Mouse (Mus musculus) left cerebral cortex, adult 8-10 months (tissue): ENCODE data around the gene Otp. TPM values are rescaled to one million over a fixed set of nuclear protein-coding genes. Genes with fewer than 3 reads are reported as not detected.

ENCODE experiments used
- DNase-seq, 2 experiments: peaks; one replicate each; pipeline ENCODE4 v3.0.0; 2022; ENCODE audit warnings: low spot score in 2 of 2
- total RNA-seq, 4 experiments: library from RNA; stranded (reverse); gene quantifications; 2 replicates each; pipeline ENCODE4 v1.2.4; 2022

Gene Otp
- total RNA-seq, 4 experiments from 2014 or later, result 0.17 to 0.84 (median 0.39) TPM

DNA sequence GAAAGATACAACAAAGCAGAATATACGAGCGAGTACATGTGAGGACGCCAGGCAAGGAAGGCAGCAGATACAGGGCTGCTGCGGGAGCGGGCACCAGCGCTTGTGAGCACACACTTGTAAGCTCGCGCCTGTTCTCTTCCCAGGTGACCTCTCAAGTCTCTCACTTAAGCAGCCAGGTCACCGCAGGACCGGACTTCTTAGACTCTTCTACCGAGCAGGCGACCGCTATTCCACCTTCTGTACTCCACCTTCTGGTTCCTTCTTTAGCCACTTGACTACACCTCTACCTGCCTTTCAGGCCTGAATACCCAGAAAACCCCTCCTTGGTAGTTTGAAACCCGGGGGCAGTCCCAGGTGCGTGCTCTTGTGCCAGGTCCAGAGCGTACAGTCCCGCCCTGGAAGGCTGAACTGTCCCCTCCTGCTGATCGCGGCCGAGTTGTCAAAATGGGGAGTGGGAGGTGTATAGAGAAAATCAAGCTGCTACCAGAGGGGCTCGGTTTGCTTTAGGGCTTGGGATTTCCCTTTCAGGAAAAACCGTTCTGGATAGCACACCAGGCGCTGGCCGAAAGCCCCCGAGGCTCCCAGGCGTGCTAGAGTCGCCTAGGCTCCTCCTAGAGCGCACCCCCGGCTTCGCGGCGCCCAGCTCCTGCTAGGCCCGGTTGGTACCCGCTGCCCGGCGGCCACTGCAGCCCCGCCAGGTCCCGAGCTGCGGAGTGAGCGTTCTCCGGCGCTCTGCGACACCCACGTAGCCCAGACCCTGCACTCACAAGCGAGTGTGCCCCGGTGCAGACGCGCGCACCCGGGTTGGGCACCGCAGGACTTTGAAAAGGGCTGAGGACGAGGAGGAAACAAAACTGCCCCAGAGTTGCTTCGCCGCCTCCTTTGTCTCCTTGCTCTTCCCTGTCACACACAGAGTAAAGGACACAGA lies 2.0 kb upstream of the Otp start:
- no peak for DNase-seq

DNA sequence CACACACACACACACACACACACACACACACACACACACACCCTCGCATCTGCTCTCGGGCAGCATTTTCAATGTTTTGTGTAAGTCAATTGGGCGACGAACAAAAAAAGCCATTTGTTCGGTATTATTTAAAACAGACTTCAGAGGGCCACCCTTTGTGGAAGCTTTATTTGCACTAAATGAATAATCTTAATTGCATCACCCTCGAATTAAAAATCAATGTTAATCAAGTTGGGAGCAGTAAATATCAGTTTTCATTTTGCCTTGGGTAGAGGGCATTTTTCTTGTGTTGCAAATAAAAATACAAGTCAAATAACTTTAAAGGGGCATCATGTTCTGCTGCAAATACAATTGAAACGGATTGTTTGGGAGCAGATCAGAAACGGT lies 1.4 kb upstream of the Otp start:
- DNase-seq, result no peak

- no peak for DNase-seq
Measured at GRCm38 (mm10) chr13:94874656-94875395, 576 bp upstream of the Otp start.

DNA sequence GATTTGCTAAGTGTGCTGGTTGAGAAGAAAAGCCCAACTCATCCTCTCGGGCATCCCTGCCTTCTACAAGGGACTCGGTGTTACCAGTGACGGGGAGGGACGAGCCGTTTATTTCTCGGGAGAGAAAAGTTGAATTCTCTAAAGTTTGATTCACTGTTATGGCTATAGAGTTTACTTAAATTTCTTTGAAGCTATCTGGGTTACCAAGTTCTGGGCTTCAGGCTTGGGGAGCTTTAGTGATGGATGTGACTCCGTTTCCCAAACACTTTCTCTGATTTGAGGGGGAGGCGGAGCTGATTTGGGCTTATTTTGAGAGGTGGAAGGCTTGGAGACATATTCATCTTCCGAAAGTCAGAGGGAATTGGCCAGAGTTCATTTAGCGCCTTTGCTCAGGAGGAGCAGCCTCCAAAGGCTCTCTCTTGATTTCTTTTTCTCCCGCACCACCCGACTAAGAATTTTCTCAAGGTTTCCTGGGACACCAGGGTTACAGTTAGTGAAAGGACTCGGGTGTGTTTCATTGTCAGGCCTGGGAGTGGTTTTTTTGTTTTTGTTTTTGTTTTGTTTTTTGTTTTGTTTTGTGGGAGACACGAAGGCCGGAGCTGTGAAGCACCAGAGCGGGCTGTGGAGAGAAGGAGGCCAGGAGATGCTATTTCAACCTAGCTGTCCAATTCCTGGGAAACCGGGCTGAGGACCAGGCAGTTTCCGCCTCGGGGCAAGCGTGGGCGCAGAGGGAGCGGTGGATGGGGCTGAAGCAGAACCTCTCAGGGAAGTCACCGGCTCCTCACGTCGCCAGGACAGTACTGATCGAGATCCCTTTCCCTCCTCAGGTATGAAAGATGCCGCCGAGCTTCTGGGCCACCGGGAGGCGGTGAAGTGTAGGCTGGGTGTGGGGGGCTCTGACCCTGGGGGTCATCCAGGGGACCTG lies 1.1 kb downstream of the Otp start:
- DNase-seq, result peak in 1 of 2 experiments; percentile 8

- no peak for DNase-seq
Measured at GRCm38 (mm10) chr13:94877211-94877590, 1.8 kb downstream of the Otp start.

DNA sequence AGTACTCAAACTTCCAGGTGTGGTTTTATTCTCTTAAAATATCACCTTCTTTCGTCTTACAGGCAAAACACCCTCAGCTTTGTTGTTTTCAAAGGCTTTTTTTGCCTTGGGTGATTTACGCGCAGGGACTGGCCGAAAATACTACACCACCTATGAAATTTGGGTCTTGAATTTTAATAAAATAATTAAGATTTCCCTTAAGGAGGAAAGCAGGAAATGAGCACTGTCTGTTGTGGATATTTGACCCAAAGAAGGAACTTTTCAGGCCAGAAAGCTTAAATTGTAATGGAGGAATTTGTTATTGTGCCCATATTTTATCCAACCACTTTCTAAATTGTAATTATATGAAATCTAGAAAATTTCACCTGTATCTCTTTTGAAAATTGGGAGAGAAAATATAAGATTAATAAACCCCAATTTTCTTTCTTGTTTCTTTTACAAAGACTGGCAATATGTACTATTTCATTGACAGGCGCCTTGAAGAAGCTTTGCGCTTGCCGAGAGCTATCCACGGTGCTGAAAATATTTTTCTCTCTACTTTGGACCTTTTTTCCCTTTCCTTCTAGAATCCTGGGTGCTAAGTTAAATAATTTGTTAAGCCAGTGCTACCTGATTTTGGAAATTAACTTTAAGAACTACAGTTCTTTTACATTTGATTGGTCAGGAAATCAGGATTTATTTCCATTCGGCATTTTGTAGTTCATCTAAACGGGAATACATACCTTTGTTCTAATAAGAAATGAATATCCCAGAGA lies 2.8 kb downstream of the Otp start:
- DNase-seq, result no peak

DNA sequence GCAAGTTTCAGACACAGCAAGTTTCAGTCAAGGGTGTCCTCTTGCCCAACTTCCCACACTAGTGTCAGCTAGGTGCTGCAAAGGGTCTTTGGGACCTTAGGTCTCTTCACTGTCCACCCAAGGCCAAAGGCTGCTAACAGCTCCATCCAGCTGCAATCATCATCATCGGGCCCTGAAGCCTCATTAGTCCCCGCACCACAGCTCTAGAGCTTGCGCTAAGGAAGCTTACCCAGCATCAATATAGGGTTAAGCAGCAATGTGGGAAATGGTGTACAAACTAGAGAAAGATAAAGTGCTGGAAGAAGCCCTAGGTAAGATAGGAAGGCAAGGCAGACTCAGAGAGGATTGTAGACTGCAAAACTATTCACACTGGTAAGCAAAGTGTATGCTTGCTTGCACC lies 5.8 kb downstream of the Otp start:
- no peak for DNase-seq

DNA sequence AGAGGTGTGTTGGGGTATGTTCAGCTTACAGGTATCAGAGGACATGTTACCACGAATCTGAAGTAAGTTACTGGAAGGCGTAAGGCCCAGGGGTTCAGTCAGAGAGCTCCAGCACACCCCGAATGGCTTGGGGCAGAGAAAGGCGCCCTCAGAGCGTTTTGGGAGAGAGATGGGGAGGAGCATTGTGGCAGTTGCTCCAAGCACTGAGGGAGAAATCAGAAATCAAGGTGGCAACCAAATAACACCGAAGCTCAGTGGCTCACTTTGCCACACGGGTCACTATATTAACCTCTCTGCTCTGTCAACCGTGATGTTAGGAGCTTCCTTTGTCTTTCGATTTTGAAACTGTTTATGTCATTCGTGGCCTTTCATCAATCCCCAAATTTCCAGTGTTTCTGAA lies 6.8 kb downstream of the Otp start:
- DNase-seq, result no peak

GRCm38 (mm10) chr13:94882711-94883145 lies 7.3 kb downstream of the Otp start:
- no peak for DNase-seq

GRCm38 (mm10) chr13:94883163-94883965 lies 8.0 kb downstream of the Otp start:
- DNase-seq, result no peak

DNA sequence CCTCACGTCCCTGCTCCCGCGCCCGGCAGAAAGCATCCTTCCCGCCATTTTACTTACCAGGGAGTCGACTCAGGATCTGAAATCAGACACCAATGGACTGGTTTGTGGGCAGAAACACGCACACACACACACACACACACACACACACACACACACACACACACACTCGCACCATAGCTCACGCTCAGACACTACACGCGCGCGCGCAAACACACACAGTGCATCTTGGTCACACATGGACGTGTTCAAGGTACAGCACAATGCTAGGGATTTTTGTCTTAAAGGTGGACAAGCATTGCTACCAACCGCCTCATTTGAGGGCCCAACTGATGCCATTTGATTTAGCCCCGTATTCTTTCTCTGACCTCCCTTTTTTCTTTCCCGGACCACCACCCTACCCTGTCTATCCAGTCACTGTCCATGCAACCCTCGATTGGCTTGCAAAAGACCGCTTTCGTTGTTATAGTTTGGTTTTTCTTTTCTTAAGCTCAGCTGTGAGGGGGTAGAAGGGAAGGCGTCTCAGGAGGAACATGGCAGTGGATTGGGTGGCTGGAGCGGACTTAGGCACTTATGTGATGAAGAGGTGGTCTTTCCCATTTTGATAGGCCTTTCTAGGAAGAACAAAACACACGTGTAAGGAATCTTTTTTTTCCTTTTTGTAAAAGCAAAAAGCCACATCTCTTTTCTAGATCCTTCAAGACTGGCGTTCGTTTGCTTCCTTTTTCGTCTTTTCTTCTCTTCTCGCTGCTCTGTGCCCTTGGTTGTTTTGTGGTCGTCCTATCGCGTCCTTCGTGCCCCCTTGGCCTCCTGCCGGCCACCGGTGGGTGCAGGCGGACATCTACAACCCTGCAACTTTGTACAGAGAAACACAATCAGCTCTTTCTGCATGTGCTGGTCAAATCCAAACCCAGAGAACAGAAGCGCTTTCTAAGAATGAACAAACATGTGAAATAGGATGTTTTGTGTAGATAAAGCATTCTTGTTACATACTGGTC lies 8.9 kb downstream of the Otp start:
- peak in 1 of 2 experiments; percentile 23 for DNase-seq

DNA sequence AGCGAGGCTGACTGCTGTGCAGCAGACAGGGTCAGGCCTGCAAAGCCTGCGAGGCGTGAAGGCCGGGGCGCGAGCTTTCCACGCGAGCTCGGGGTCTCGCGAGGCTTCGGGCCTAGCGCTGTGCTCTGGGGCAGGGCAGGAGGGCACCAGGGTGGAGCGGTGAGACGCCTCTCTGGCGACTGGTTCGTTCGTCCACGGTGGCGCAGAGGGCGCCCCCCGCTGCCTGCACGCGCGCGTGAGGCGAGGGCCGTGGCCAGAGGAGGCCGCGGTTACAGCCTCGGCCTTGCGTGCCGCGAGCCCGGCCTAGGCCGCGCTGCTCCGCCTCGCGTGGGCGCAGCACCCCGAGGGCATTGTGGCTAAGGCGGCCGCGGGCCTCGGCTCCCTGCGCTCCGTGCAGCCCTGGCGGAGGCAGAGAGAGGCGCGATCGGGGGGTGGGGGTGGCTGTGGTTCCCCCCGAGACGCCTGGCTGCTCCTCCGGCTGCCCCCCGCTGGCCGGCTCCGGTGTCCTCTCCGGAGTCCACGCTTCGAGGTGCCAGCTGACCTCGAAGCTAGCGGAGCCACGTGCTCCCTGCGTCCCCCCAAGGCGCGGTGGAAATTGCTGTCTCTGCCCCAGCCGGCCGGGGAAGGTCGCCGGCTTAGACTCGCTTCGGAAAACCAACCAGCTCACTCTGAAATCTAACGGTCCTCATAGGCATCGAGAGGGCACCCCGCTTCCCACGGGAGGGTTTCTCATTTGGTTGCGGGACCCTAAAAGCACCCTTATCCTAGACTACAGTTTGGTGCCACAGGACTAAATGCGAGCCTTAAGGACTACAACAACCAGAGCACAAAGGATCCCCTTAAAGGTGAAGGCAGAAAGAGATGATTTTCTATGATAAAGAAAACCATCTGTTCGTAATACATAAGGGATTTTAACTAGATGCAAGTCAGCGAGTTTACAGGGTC lies 10.2 kb downstream of the Otp start:
- no peak for DNase-seq

DNA sequence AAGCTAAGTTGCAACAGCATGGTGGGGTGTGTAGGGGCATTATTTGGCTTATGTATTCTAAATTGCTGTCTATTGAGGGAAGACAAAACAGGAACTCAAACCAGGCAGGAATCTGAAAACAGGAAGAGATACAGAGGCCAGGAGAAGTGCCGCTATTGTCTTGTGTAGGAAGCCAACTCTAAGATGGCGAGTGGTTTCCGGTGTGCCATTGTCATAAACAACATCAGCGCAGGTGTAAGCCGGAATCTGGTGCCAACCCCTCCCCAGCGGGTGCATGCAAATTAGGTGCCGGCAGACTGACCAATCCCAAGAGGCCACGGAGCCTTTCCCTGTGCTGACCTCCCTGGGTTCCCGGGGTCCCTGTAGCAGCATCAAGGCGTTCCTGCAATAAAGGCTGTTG lies 32.4 kb downstream of the Otp start:
- no peak for DNase-seq

DNA sequence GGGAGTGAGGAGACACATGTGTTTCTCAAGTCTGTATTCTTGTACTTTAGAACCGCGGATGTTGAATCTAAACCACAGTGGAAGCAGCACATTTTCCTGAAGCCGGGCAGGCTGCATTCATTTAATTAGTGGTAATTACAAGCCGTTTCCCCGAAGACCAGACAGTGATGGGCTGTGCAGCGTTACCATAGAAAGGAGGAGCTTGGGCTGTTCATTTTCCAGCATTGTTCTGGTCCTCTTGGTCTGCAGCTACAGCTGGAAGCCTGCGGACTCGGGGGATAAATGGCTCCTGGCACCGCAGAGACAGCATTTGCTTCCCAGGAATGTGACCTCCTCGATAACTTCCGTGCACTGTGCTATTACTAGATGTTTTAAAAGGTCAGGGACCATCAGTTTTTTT lies 37.6 kb downstream of the Otp start:
- no peak for DNase-seq

DNA sequence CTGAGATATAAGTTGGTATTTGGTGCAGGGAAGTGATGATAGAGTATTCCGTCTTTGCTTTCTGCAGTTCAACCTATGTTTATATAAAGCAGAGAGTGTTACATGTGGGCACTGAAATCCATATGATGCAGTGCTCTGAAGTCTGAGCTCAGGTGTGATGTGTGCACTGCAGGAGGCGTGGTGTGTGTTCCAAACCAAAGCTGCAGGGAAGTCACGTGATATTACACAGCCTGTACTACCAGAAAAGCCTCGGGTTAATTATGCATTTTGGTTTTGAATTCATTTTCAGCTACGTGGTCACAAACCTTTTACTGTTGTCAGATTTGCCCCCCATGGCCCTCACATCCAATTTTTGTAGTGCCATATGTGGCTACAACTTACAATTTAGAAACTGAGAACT lies 40.3 kb downstream of the Otp start:
- no peak for DNase-seq

GRCm38 (mm10) chr13:94928086-94928485 lies 52.7 kb downstream of the Otp start:
- no peak for DNase-seq
